Comparison of ENCODE assay signal across 22 mouse cellular contexts in the genomic region with DNA sequence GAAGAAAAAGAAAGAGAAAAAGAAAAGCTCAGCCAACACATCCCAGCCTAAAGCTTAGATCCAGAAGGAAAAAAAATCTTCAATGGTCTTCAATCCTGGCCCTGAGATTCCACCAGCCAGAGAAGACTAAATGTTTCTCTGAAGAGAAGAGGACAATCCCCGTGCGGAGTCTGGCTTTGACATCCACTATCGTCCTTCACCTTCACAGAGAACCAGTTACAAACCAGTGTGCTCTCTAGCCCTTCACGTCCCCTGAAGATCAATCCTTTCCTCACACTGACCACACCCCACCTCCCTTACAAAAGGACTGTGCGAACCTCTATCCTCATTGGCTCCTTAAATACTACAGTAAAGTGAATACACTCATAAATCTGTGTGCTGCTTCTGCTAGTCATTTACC. TPM values are rescaled to one million over a fixed set of nuclear protein-coding genes. Genes with fewer than 3 reads are reported as not detected.
"Had no signal": no experiment of that assay in that cellular context is flagged by ENCODE, and none has a peak within 500 bp of the region (broad histone marks: within the 10 kb centered on the region; RNA-seq: fewer than 3 reads in every experiment).

No protein-coding gene starts in this region.

- H3K4me3 ChIP-seq: midbrain, embryonic 10.5 days; midbrain, embryonic 12.5 days; neural tube, embryonic 12.5 days; stomach, embryonic 15.5 days had no signal

- DNase-seq: lung, adult 18-20 months; lung, embryonic 14.5 days; lung, postnatal 10 days; lung, postnatal 4 days; midbrain, embryonic 14.5 days; right cerebral cortex, postnatal 14 days; thymus, adult 2 months; thymus, postnatal 25 days; thymus, postnatal 4 days had no signal

- H3K4me1 ChIP-seq: neural tube, embryonic 12.5 days had no signal

- H3K36me3 ChIP-seq: midbrain, embryonic 10.5 days; midbrain, embryonic 12.5 days; neural tube, embryonic 12.5 days; stomach, embryonic 15.5 days had no signal

- H3K27ac ChIP-seq: midbrain, embryonic 10.5 days; midbrain, embryonic 12.5 days; neural tube, embryonic 12.5 days; stomach, embryonic 15.5 days; stomach, postnatal 0 days had no signal

- ATAC-seq: midbrain, embryonic 16.5 days had no signal

- H3K9me3 ChIP-seq: midbrain, embryonic 10.5 days; midbrain, embryonic 12.5 days; neural tube, embryonic 12.5 days; stomach, embryonic 15.5 days had no signal

- H3K27me3 ChIP-seq: midbrain, embryonic 12.5 days; neural tube, embryonic 12.5 days; stomach, embryonic 15.5 days had no signal

RNA-seq across cellular contexts. Expression of gene Gm10322, which starts 55.7 kb away (rescaled TPM):
- total RNA-seq: megakaryocyte, adult 5-6 weeks; megakaryocyte-erythroid progenitor cell, adult 5-6 weeks; neutrophil, adult 5-6 weeks had no signal
- polyA plus RNA-seq: lung, embryonic 14.5 days; lung, embryonic 16.5 days; midbrain, embryonic 10.5 days; midbrain, embryonic 12.5 days; midbrain, embryonic 14.5 days; midbrain, embryonic 16.5 days; neural tube, embryonic 12.5 days; neural tube, embryonic 14.5 days; spleen, adult 2 months; stomach, embryonic 15.5 days; stomach, postnatal 0 days; testis, adult 2 months had no signal
